8 mouse cellular contexts compared by ENCODE assay signal in genomic region chr5:137734289-137735061, GRCm38 (mm10). TPM values are rescaled to one million over a fixed set of nuclear protein-coding genes. Genes with fewer than 3 reads are reported as not detected.
A peak's percentile ranks its signal among the peaks of the same experiment; 100 is the strongest.
DNase-seq lines count a peak whose midpoint lies in the region; ATAC-seq lines count a peak whose summit lies in the region.

No protein-coding gene starts in this region.

- peak overlapping the region; percentile 26 for H3K4me3 ChIP-seq in neural tube, embryonic 15.5 days (replicated peaks)

- peak overlapping the region; percentile 43 for H3K9ac ChIP-seq in neural tube, embryonic 15.5 days (replicated peaks)

- ATAC-seq in neural tube, embryonic 15.5 days (ENCODE audit: low FRiP score): peak; percentile 95
- no peak for ATAC-seq in monocyte, adult 5-6 weeks (replicated peaks; ENCODE audit: insufficient number of reproducible peaks, low FRiP score, low TSS enrichment, poor library complexity, severe bottlenecking)
- no peak for ATAC-seq in inflammation-experienced regulatory T-cells, adult 6 months

- H3K4me1 ChIP-seq in neural tube, embryonic 15.5 days: peaks cover 66% of the 10 kb centered on the region

- peak; percentile 88 for DNase-seq in layer of hippocampus, adult 11-12 months (ENCODE audit: low spot score)
- no peak for DNase-seq in layer of hippocampus, adult 9-10 months (ENCODE audit: low spot score)
- peak; percentile 63 to 67 for DNase-seq in frontal cortex, postnatal 25 days (ENCODE audit: low spot score in 2 of 2)
- peak; percentile 87 to 93 for DNase-seq in left cerebral cortex, postnatal 10 days (ENCODE audit: extremely low spot score in 1 of 2, low spot score in 2 of 2)
- no peak for DNase-seq in urinary bladder, adult 18-20 months (ENCODE audit: low spot score in 2 of 2)

- no peaks in the 10 kb centered on the region for H3K9me3 ChIP-seq in neural tube, embryonic 15.5 days (replicated peaks)

- peak overlapping the region; percentile 57 for H3K4me2 ChIP-seq in neural tube, embryonic 15.5 days

- H3K36me3 ChIP-seq in neural tube, embryonic 15.5 days: peaks cover 45% of the 10 kb centered on the region

- 38% methylated on average over 6 of the region's 6 CpGs for WGBS in neural tube, embryonic 15.5 days

- no peaks in the 10 kb centered on the region for H3K27me3 ChIP-seq in neural tube, embryonic 15.5 days (replicated peaks)

- intact Hi-C loops in left cerebral cortex, postnatal 10 days (cut with DNase I): loop anchor here (5.0 kb wide), 1 partner anchor 52 kb away; the partner anchor contains the start of gene Agfg2

- peak overlapping the region; percentile 93 for H3K27ac ChIP-seq in neural tube, embryonic 15.5 days (replicated peaks)

RNA-seq across cellular contexts. Expression of gene Nyap1, which starts 6.9 kb away (rescaled TPM):
- total RNA-seq in left cerebral cortex, postnatal 10 days (2021): 100 to 1,000 TPM; 116 to 119 TPM
- polyA plus RNA-seq in neural tube, embryonic 15.5 days (2015; fragmentation: Nextera tagmentation; extraction: Ambion mirVana): 32.7 and 41.3 TPM in 2 replicates
- 0.19 to 1.2 TPM (median 0.43 TPM) in 3 replicates for total RNA-seq in monocyte, adult 5-6 weeks (2017)
- polyA plus RNA-seq in inflammation-experienced regulatory T-cells, adult 6 months (2017; shearing (Covaris generic)): under 1 TPM in 2 of 3 experiments, not detected in 1; 0.12 to 0.20 TPM

RNA-seq across cellular contexts. Expression of gene Tsc22d4, which starts 11.1 kb away (rescaled TPM):
- total RNA-seq in left cerebral cortex, postnatal 10 days (2021): 100 to 1,000 TPM; 112 to 120 TPM
- 110 and 134 TPM in 2 replicates for polyA plus RNA-seq in neural tube, embryonic 15.5 days (2015; fragmentation: Nextera tagmentation; extraction: Ambion mirVana)
- total RNA-seq in monocyte, adult 5-6 weeks (2017): 65.2 to 107 TPM (median 70.0 TPM) in 3 replicates
- polyA plus RNA-seq in inflammation-experienced regulatory T-cells, adult 6 months (2017; shearing (Covaris generic)): 10 to 100 TPM; 43.3 to 83.4 (median 64.7) TPM

RNA-seq across cellular contexts. Expression of gene Ppp1r35, which starts 44.2 kb away (rescaled TPM):
- total RNA-seq in left cerebral cortex, postnatal 10 days (2021): 10 to 100 TPM; 28.0 to 28.7 TPM
- polyA plus RNA-seq in neural tube, embryonic 15.5 days (2015; fragmentation: Nextera tagmentation; extraction: Ambion mirVana): 38.2 and 42.3 TPM in 2 replicates
- total RNA-seq in monocyte, adult 5-6 weeks (2017): 8.7 to 10.8 TPM (median 9.5 TPM) in 3 replicates
- polyA plus RNA-seq in inflammation-experienced regulatory T-cells, adult 6 months (2017; shearing (Covaris generic)): 10 to 100 TPM in 1 of 3 experiments, 1 to 10 TPM in 2; 6.0 to 10.9 (median 6.5) TPM

RNA-seq across cellular contexts. Expression of gene Agfg2, which starts 49.9 kb away (rescaled TPM):
- total RNA-seq in left cerebral cortex, postnatal 10 days (2021): 10 to 100 TPM; 33.3 to 36.5 TPM
- 20.5 and 21.6 TPM in 2 replicates for polyA plus RNA-seq in neural tube, embryonic 15.5 days (2015; fragmentation: Nextera tagmentation; extraction: Ambion mirVana)
- 7.7 to 11.8 TPM (median 9.0 TPM) in 3 replicates for total RNA-seq in monocyte, adult 5-6 weeks (2017)
- 10 to 100 TPM; 16.1 to 21.7 (median 16.4) TPM for polyA plus RNA-seq in inflammation-experienced regulatory T-cells, adult 6 months (2017; shearing (Covaris generic))

RNA-seq across cellular contexts. Expression of gene Mepce, which starts 53.0 kb away (rescaled TPM):
- total RNA-seq in left cerebral cortex, postnatal 10 days (2021): 10 to 100 TPM; 30.1 to 35.3 TPM
- 10.0 and 12.7 TPM in 2 replicates for polyA plus RNA-seq in neural tube, embryonic 15.5 days (2015; fragmentation: Nextera tagmentation; extraction: Ambion mirVana)
- total RNA-seq in monocyte, adult 5-6 weeks (2017): 20.7 to 27.6 TPM (median 21.5 TPM) in 3 replicates
- polyA plus RNA-seq in inflammation-experienced regulatory T-cells, adult 6 months (2017; shearing (Covaris generic)): 10 to 100 TPM; 13.1 to 32.7 (median 29.8) TPM

Comparison
In these comparisons a context has a peak if more than half of its experiments do, and no peak if none do; other contexts are left out.
1. DNase-seq: peak in layer of hippocampus, adult 11-12 months (single experiment), frontal cortex, postnatal 25 days (2 of 2) and left cerebral cortex, postnatal 10 days (2 of 2); none in layer of hippocampus, adult 9-10 months (single experiment) and urinary bladder, adult 18-20 months (0 of 2).
2. RNA of gene Nyap1, which starts 6.9 kb away (total RNA-seq): 116 to 119 TPM in left cerebral cortex, postnatal 10 days; 0.19 to 1.2 TPM in monocyte, adult 5-6 weeks; every median in the first group is over 10 times any median in the second.